Mouse (Mus musculus) mammary gland, adult 2 months (tissue): ENCODE data around the gene Xpnpep1. TPM values are rescaled to one million over a fixed set of nuclear protein-coding genes. Genes with fewer than 3 reads are reported as not detected.

ENCODE experiments used
- polyA plus RNA-seq: library from polyadenylated mRNA; depleted of rRNA; stranded (reverse); fragments of >200 nt; gene quantifications from 2 replicates; pipeline ENCODE4 v1.2.3, GENCODE M21; 2012; ENCODE audit warnings: low replicate concordance; rRNA removed

The Xpnpep1 gene
- polyA plus RNA-seq = 49.0 and 51.1 TPM in 2 replicates

DNA sequence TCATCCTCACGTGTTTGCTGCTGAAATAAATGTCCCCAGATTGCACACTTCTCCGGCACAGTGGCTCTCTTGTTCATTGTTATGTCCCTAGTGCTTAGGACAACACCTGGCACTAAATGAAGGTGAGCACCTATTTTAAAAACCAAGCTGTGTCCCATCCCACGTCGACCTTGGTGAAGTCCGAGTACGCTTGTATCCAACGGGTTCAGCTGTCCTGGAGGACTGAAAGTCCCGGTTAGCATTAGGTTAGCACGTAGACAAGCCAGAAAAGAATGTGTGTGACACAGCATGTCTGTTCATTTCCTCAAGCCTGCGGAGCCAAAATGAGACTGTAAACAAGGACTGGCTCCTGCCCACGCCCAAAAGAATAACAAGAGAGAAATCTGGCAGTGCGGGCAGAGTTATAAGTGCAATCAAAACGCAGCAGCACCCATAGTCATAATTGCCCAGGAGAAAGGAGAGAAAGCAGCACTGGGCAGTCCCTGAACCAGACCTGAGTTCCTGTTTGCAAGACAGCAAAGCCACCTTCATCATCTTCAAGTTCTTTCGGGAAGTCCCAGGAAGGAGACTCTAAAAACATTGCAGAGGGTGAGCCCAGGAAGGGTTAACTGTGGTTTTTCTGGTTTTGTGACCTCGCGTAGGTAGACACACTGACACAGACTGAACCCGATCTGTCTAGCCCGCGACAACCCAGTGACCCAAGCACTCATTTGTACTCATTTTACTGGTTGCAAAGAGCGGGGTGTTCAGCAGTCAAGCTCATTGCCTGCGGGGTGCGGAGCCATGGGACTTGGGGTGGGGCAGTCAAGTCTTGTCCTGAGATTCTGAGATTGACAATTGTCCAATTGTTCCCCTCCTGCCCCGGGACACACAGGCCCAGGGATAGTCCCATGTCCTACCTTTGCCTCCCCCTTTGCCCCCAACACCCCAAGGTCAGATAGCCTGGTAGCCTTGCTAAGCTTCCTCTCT is at the start of gene Xpnpep1:
Xpnpep1 (minus strand) TSS at position 51 of the 969 bp plus-strand sequence.

Other genes with a start within 250 kb of the Xpnpep1 start
- 38.8 and 52.1 TPM in 2 replicates for gene Add3, start 100.2 kb upstream of the Xpnpep1 start, polyA plus RNA-seq